Mouse (Mus musculus) midbrain, embryonic 14.5 days (tissue): Measurements from ENCODE around the gene Numa1. TPM values are rescaled to one million over a fixed set of nuclear protein-coding genes. Genes with fewer than 3 reads are reported as not detected.

Experiments
- ATAC-seq: fragments of 200-750 bp; cut with Nextera tagmentation; 2 replicates; pipeline ENCODE4 v1.8.0; 2017; ENCODE audit warnings: moderate number of reproducible peaks, moderate library complexity; ENCODE audit not compliant: low FRiP score, low TSS enrichment
- DNase-seq: peaks from one replicate; pipeline ENCODE4 v3.0.0-alpha.2; 2015
- H3K27ac ChIP-seq: fragments of 300-500 bp; sonication (generic); replicated peaks from 2 replicates; pipeline ENCODE4 v1.5.1; 2014; ENCODE audit warnings: mild to moderate bottlenecking, low read depth, low read length, moderate library complexity
- H3K27me3 ChIP-seq: fragments of 300-500 bp; sonication (generic); 2 replicates; pipeline ENCODE4 v1.6.1; 2014; ENCODE audit warnings: low read length, control low read depth, mixed read lengths; ENCODE audit not compliant: control insufficient read depth, insufficient read depth
- H3K36me3 ChIP-seq: fragments of 300-500 bp; sonication (generic); 2 replicates; pipeline ENCODE4 v1.6.1; 2014; ENCODE audit warnings: low read length, control low read depth; ENCODE audit not compliant: control insufficient read depth, insufficient read depth
- H3K4me1 ChIP-seq: fragments of 300-500 bp; sonication (generic); 2 replicates; pipeline ENCODE4 v1.6.1; 2014; ENCODE audit warnings: mild to moderate bottlenecking, antibody characterized with exemption, low read length, control low read depth; ENCODE audit not compliant: control insufficient read depth, insufficient read depth
- H3K4me2 ChIP-seq: fragments of 300-500 bp; sonication (generic); 2 replicates; pipeline ENCODE4 v1.6.1; 2014; ENCODE audit warnings: mild to moderate bottlenecking, low read length, moderate library complexity
- H3K4me3 ChIP-seq: fragments of 300-500 bp; sonication (generic); replicated peaks from 2 replicates; pipeline ENCODE4 v1.5.1; 2014; ENCODE audit warnings: low read depth, low read length
- H3K9ac ChIP-seq: fragments of 300-500 bp; sonication (generic); replicated peaks from 2 replicates; pipeline ENCODE4 v1.6.1; 2014; ENCODE audit warnings: mild to moderate bottlenecking, low read length, moderate library complexity
- H3K9me3 ChIP-seq: fragments of 300-500 bp; sonication (generic); 2 replicates; pipeline ENCODE4 v1.6.1; 2016; ENCODE audit warnings: low read length, control low read depth, mixed read lengths; ENCODE audit not compliant: control insufficient read depth
- WGBS: fragments of 180-500 bp; shearing (Covaris S2); extraction: QIAGEN DNeasy Blood & Tissue Kit; methylation state at CpG from one replicate; pipeline ENCODE4 v1.1.7; 2014; 5-methylcytosine and 5-hydroxymethylcytosine counted together
- polyA plus RNA-seq: library from polyadenylated mRNA; unstranded; fragments of >200 nt; fragmentation: Nextera tagmentation; extraction: Ambion mirVana; gene quantifications from 2 replicates; pipeline ENCODE4 v1.2.1, GENCODE M21; 2014

Gene Numa1
- polyA plus RNA-seq, 1 experiment from 2014 or later, result 73.6 TPM

GRCm38 (mm10) chr7:102062203-102062602, 128.3 kb downstream of the Numa1 start:
- no peak overlapping the region for H3K4me3 ChIP-seq
- peaks cover 22% of the 10 kb centered on the region; the same call in 1 of the 2 replicates for H3K36me3 ChIP-seq
- H3K4me1 ChIP-seq, result peaks cover 15% of the 10 kb centered on the region
- no peak overlapping the region for H3K9ac ChIP-seq
- no peak overlapping the region for H3K4me2 ChIP-seq
- WGBS, result 100% methylated on average over 1 of the region's 1 CpGs
- H3K27me3 ChIP-seq, result no peaks in the 10 kb centered on the region
- DNase-seq (no peak), ATAC-seq (no peak)
- H3K9me3 ChIP-seq, result no peaks in the 10 kb centered on the region
- H3K27ac ChIP-seq, result no peak overlapping the region

- no peak for ATAC-seq
- no peak for DNase-seq
- Histone ChIP-seq H3K4me3 (peak overlapping the region; percentile 62), H3K4me2 (peak overlapping the region; percentile 75), H3K4me1 (peaks cover 15% of the 10 kb centered on the region), H3K9me3 (no peaks in the 10 kb centered on the region), H3K27ac (no peak overlapping the region), H3K36me3 (peaks cover 12% of the 10 kb centered on the region; the same call in 1 of the 2 replicates), H3K9ac (no peak overlapping the region), H3K27me3 (no peaks in the 10 kb centered on the region)
- WGBS, result 93% methylated on average over 9 of the region's 9 CpGs
These were observed 130.0 kb downstream of the Numa1 start for GRCm38 (mm10) chr7:102063891-102064290.

Other genes starting within 250 kb of the Numa1 start
- 0.84 and 1.00 TPM in 2 replicates for gene Phox2a, start 115.8 kb upstream of the Numa1 start, polyA plus RNA-seq
- 8.9 and 9.7 TPM in 2 replicates for gene Inppl1, start 95.9 kb upstream of the Numa1 start, polyA plus RNA-seq
- 2.5 TPM in 1 of 2 replicates, not detected in the other for gene Folr2, start 76.9 kb upstream of the Numa1 start, polyA plus RNA-seq
- gene Anapc15, start 70.4 kb upstream of the Numa1 start, polyA plus RNA-seq, result 77.1 and 81.6 TPM in 2 replicates
- gene Folr1, start 63.3 kb upstream of the Numa1 start, polyA plus RNA-seq, result 6.7 and 7.9 TPM in 2 replicates
- 139 and 150 TPM in 2 replicates for gene Lamtor1, start 28.2 kb upstream of the Numa1 start, polyA plus RNA-seq
- gene Tomt, start 27.8 kb upstream of the Numa1 start, polyA plus RNA-seq, result 0.27 and 0.33 TPM in 2 replicates
- gene Lrrc51, start 216 bp upstream of the Numa1 start, polyA plus RNA-seq, result 7.4 and 10.7 TPM in 2 replicates
- 4.0 and 6.0 TPM in 2 replicates for gene Il18bp, start 84.6 kb downstream of the Numa1 start, polyA plus RNA-seq
- 30.7 and 31.1 TPM in 2 replicates for gene Rnf121, start 131.4 kb downstream of the Numa1 start, polyA plus RNA-seq
- 21.0 and 24.3 TPM in 2 replicates for gene Xndc1, start 131.4 kb downstream of the Numa1 start, polyA plus RNA-seq
- gene Xntrpc, start 131.6 kb downstream of the Numa1 start, polyA plus RNA-seq, result 1.3 and 1.5 TPM in 2 replicates
- 0.16 TPM in 1 of 2 replicates, not detected in the other for gene Trpc2, start 149.0 kb downstream of the Numa1 start, polyA plus RNA-seq
- 0.39 TPM in 1 of 2 replicates, not detected in the other for gene Art1, start 167.6 kb downstream of the Numa1 start, polyA plus RNA-seq
- gene Art5, start 175.4 kb downstream of the Numa1 start, polyA plus RNA-seq, result 0.19 and 0.24 TPM in 2 replicates
- gene Chrna10, start 182.7 kb downstream of the Numa1 start, polyA plus RNA-seq, result not detected in 2 replicates